Mouse (Mus musculus) erythroblast, embryonic 14.5 days (primary cell): Measurements from ENCODE around the gene Pitpnm1.
"Not testable (repeated sequence)": the region's sequence is repeated elsewhere in the genome, so short reads cannot be mapped to it uniquely, and the experiment has no call there.

Experiments used
- GATA1 ChIP-seq: IDR thresholded peaks from 2 replicates; pipeline ENCODE4 v1.6.1; 2012; ENCODE audit warnings: low read length, inconsistent platforms, mixed read lengths
- TAL1 ChIP-seq: IDR thresholded peaks from 3 replicates; pipeline ENCODE4 v1.6.1; 2012; ENCODE audit warnings: low read length, inconsistent platforms, mixed read lengths

DNA sequence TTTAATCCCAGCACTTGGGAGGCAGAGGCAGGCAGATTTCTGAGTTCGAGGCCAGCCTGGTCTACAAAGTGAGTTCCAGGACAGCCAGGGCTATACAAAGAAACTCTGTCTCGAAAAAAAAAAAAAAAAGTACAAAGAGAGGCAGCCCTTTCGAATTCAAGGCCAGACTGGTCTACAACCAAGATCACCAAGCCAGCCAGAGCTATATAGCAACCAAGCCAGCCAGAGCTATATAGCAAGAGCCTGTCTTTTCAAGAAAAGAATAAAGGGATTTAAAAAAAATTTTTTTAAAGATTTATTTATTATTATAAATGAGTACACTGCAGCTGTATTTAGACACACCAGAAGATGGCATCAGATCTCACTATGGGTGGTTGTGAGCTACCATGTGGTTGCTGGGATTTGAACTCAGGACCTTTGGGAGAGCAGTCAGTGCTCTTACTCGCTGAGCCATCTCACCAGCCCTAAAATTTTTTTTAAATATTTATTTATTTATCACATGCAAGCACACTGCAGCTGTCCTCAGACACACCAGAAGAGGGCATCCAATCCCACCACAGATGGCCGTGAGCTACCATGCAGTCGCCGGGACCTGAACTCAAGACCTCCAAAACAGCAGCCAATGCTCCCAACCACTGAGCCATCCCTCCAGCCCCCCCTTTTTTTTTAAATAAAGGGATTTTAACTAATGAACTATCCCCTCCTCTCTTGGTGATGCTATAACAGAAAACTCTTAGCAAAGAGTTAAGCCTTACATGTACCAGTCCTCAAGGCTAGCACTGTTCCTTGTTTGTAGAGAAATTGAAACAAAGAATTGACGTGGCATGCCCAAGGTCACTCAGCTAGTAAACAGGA is 39.5 kb upstream of the Pitpnm1 start:
- TF ChIP-seq TAL1, GATA1: not testable (repeated sequence)
